Mouse (Mus musculus) adrenal gland, postnatal 36 days (tissue): ENCODE measurements at regions not wholly inside any gene's neighbourhood (a gene's known extent, or its start where the extent isn't known, plus 50 kb on each side); places are given as distances from the start of the nearest gene placed in this dataset.

ENCODE experiments used
- DNase-seq, 2 experiments: peaks; one replicate each; pipeline ENCODE4 v3.0.0; 2021; ENCODE audit warnings: mixed read lengths in 1 of 2

DNA sequence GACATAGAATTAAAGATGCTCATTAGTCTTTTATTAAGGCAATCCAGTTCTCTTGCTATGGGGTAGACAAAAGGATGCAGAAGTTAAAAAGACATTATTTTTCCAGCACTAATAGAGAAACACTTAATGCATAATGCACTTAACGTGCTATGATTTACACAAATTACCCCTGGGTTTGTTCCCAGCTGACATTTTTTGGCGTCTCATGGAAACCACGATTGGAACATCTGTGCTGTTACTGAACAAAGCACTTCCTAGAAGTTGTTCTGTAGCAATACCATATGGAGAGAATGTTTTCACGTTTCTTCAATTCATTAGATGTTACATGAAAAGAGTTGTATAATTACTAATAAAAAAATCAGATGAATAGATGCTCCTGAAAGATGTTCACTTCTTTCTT lies 635.2 kb downstream of the Gm597 start:
- no peak for DNase-seq

- DNase-seq = no peak
Observed at GRCm38 (mm10) chr1:28102021-28102526, 678.0 kb downstream of the Gm597 start.

DNA sequence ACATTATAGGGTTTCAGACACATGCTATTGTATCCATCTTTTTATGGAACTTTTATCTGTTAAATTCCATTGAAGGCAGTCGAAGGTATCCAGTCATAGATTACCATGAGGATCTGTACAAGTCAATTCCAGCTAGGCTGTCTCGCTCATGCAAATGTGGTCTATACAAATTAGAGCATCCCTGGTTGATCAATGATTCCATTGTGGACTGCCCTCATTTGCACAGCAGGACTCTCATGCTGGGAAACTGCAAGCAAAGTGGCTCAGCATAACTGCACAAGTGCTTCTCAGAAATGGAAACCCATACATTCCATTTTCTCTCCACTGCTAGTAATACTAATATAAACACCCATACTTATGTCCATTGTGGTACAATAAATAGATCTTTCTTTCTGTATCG lies 695.6 kb downstream of the Gm597 start:
- DNase-seq = no peak

GRCm38 (mm10) chr1:28053980-28054379 lies 726.1 kb downstream of the Gm597 start:
- peak; percentile 1 for DNase-seq

- DNase-seq = no peak
Observed at GRCm38 (mm10) chr1:28047964-28048363, 732.1 kb downstream of the Gm597 start.

- DNase-seq = no peak
Observed at GRCm38 (mm10) chr1:28047379-28047778, 732.7 kb downstream of the Gm597 start.

DNA sequence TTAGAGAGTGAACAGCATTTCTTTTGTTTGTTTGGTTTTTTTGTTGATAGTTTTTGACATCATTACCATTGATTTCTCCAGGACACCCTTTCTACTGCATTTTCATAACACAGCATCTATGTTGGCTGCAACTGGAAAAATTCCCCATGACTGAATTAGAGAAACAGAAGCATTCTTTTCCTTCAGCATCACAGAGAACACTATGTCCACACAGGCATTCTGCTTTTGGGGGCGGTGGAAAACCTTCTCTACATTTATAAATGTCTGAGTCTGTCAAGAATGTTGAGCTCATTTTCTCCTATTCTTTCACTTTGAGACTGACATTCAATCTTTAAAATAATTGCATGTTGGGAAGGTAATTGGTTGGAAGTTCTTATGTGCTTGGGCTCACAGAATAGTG lies 734.4 kb downstream of the Gm597 start:
- no peak for DNase-seq

GRCm38 (mm10) chr1:28025720-28026119 lies 754.3 kb downstream of the Gm597 start:
- no peak for DNase-seq

DNA sequence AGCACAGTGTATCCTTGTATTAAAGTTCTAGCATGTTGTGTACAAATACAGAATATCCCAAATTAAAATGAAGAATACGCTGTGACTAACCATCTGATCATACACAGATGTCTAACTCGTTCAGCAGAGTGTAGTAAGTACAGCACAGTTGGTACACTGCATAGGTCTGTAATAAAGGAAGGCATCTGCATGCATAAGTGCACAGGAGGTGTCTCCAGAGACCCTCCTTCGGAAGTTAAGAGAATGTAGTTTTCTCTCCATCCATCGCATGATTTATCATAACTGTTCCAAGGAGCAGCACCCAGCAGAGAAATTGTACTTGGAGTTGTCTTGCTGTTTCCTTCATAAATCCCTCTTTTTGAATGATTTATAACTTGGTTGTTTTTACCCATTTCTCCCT lies 781.6 kb downstream of the Gm597 start:
- no peak for DNase-seq

GRCm38 (mm10) chr1:27963369-27963768 lies 816.7 kb downstream of the Gm597 start:
- no peak for DNase-seq
